Mouse (Mus musculus): ENCODE measurements around the gene Cryaa. TPM values are rescaled to one million over a fixed set of nuclear protein-coding genes. Genes with fewer than 3 reads are reported as not detected.

Cryaa gene
- 1.0 TPM in 1 of 2 replicates, not detected in the other for total RNA-seq (2017)

DNA sequence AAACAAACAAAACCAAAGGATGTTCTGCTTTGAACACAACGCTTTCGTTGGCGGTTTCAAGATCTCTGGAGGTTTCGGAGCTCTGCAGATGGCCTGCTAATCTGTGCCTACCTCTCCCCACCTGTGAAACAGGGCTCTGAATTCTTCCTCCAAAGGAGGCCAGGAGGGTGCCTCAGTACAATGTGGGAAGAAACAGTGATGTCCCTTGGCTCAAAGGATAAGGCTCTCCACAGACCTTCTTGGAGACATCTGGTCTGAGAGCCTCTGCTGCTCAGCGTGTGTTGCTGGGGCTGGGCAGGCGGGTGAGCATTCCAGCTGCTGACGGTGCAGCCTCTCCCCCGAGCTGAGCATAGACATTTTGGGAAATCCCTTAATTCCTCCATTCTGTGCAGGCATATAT is at the start of gene Cryaa:
Gene Cryaa, plus strand, starts transcription at position 301 of the 400 bp plus-strand sequence.
- no peak for ATAC-seq (ENCODE audit: extremely low read depth, insufficient number of reproducible peaks, low FRiP score, poor library complexity, severe bottlenecking)

DNA sequence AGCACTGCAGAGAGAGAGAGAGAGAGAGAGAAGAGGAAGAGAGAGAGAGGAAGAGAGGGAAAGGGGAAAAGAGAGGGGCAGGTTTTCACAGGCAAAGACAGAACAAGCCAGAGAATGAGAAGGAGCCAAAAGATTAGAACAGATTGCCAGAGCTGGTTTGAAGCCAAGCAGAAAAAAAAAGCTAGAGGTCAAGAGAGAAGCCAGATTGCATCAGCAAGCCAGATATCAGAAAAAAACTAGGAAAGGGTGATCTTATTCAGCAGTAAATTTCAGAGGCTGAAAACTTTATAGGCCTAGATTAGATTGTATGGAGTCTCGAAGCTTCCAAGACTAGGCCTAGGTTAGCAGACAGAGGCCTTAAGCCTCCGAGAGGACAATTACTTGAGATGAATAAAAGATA is 49.6 kb upstream of the Cryaa start:
- no peak for ATAC-seq (ENCODE audit: extremely low read depth, insufficient number of reproducible peaks, low FRiP score, poor library complexity, severe bottlenecking)

DNA sequence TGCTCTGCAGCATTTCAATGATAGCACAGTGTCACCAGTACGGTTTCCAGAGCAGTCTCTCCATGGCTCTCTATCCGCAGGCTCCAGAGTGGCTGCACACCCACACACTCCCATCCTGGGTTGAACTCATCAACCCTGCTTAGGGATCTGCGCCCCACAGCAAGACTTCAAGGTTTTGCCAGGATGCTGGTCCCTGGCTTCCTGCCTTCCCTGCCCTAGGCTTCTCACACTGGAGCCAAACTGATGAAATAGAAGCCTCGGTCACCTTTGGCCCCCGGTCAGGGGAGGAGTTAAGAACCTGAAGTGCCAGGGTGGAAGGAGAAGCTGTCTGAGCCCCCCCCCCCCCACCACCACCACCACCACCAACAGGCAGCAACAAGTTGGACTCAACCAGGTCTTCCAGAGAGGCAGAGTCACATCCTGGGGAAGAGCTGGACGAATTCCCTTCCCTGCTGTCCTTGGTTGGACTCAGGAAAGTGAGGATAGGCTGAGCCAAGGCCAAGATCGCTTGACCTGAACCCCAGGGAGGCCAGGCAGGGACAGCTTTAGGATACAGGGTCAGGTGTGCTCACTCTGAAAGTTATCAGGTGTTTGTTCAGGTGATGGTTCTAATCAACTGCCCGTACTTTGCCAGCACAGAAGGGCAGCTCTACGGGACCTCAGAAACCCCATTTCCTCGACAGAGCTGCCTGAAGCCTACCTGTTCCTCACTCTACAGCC is 46.4 kb upstream of the Cryaa start:
- no peak for ATAC-seq (ENCODE audit: extremely low read depth, insufficient number of reproducible peaks, low FRiP score, poor library complexity, severe bottlenecking)

DNA sequence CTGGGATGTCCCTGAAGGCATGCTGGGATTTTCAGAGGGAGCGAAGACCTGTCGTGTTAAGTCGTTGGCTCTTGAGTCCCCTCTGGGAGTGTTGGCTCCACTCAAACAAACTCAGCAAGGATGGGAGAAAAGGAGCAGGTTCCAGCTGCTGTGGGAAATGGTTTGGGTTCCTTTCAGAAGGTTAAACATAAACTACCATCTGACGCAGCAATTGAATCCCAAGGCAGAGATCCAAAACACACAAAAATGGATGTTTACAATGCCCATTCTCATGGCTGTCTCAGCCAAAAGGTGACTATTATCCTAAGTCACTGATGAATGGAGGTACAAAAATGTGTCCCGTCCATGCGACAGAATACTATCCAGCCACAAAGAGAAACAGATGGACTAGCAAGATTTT is 44.6 kb upstream of the Cryaa start:
- no peak for ATAC-seq (ENCODE audit: extremely low read depth, insufficient number of reproducible peaks, low FRiP score, poor library complexity, severe bottlenecking)

DNA sequence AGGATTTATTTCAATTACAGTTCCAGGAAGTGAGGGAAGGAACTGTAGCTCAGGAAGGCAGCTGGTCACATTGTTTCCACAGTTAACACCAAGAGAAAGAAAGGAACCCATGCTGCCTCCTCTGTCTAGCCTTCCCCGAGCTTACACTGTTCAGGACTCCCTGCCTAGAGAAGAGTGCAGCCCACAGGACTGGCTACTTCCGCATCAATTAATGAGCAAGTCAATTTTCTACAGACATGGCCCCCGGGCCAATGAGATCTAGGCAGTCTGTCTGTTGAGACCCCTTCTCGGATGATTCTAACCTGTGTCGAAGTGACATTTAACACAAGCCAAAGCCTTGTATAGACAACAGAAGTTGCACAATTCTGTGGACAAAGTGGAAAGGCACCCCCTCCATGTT is 42.7 kb upstream of the Cryaa start:
- no peak for ATAC-seq (ENCODE audit: extremely low read depth, insufficient number of reproducible peaks, low FRiP score, poor library complexity, severe bottlenecking)

DNA sequence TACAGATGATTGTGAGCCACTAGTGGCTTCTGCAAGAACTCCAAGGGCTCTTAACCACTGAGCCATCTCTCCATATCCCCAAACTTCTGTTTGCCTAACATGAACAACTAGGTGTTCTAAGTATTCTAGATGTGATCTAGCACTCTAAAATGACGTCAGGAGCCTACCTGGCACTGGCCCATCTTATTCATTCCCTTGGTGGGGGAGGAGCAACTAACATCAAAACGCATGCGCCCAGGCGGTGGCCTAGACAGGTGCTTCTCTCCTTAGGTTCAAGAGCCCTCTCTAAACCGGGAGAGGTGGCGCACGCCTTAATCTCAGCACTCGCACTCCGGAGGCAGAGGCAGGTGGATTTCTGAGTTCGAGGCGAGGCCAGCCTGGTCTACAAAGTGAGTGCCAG is 41.8 kb upstream of the Cryaa start:
- no peak for ATAC-seq (ENCODE audit: extremely low read depth, insufficient number of reproducible peaks, low FRiP score, poor library complexity, severe bottlenecking)

DNA sequence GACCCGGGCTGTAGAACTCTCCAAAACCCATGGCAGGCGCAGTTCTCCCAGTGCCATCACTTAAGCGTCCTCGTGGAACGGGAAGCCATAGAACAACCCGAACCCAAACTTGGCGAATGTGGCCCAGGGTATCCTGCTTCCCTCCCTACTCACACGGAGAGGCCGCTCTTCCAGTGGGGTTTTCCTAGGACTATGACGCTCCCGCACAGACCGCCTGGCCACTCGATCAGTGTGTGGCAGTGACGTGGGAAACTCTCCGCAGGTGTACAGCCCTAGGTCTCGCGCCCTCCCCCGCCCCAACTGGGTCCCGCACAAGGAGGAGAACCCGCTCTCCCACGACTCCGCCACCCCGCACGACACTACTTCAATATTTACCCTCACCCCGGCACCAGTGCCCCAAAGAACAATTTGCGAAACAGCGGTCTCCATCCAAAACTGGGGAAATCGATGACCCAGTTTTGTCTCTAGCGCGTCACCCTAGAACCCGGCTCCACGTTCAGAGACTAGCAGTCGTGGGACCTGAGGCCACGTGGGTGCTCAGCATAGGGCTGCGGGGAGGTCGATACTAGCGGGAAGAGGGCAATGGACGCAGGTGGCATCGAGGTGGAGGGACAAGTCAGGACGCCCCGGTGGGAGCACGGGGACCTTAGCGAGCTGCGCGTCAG is 41.2 kb upstream of the Cryaa start:
- 0 out of 2 replicates have a peak, but pooled peaks have one; percentile 4 for ATAC-seq (ENCODE audit: extremely low read depth, insufficient number of reproducible peaks, low FRiP score, poor library complexity, severe bottlenecking)

DNA sequence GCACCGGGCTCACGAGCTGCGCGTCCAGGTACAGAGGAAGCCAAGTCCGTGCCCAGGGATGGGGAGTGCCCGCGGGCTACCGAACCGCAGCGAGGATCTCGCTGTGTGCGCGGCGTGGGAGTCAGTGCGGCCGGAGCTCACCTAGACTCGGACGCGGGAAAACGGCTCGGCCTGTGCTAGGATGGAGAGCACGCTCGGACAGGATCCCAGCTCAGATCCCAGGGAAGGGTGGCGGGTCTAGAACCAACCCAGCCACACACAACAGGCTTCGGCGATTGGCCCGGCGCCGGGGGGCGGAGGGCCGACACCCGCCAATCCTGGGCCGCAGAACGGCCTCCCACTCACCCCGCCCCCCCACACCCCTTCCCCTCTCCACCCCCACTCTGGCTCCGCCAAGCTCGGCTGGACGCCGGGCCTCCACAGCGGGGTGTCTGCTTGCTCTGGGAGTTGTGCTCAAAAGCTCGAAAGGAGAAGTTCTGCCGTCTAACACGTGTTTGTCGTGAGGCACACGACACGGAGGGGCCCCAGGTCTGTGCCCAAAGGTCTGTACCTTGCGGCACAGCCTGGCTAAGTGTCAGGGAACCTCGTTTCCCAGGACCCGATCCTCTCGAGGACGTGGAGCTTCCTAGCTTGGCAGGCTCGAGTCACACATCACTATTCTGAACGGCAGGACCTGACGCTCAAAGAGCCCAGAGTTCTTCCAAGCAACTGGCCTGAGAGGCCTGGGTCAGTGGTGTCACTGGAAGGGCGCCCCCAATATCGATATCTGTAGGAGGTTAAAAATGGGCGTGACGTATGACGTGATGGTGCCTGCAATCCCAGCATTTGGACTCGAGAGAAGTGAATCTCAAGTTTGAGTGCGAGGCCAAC is 40.4 kb upstream of the Cryaa start, which contains the start of gene Cbs:
Gene Cbs, minus strand, starts transcription at position 297 of the 870 bp plus-strand sequence.
- ATAC-seq (ENCODE audit: extremely low read depth, insufficient number of reproducible peaks, low FRiP score, poor library complexity, severe bottlenecking): no peak

DNA sequence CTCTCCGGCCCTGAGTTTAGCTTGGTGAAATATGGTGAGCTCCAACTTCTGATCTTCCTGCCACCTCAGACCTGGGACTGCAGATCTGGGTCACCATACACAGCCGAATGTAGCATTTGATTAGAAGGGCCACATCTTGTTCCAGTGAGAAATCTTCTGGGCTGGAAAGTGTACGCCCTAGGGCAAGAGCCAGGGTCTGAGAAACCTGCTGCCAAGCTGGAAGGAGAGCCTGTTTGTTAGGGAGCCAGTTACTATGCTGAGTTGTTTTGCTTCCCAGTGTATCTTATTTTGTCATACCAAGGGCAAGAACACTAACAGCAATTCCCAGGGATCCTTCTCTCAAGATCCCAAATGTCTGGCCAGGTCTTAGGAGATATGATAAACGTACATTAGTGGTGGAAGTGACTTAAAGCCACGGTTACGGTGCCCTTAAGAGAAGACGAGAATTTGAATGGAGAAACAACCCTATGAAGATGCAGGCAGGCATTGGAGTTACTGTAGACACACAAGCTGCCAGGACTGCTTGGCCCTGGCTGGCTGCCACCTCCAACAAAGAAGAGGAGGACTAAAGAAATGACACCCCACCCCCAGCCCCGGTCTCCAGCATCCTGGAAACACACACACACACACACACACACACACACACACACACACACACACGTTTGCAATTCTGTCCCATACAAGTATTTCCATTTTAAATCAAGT is 39.6 kb upstream of the Cryaa start:
- no peak for ATAC-seq (ENCODE audit: extremely low read depth, insufficient number of reproducible peaks, low FRiP score, poor library complexity, severe bottlenecking)

DNA sequence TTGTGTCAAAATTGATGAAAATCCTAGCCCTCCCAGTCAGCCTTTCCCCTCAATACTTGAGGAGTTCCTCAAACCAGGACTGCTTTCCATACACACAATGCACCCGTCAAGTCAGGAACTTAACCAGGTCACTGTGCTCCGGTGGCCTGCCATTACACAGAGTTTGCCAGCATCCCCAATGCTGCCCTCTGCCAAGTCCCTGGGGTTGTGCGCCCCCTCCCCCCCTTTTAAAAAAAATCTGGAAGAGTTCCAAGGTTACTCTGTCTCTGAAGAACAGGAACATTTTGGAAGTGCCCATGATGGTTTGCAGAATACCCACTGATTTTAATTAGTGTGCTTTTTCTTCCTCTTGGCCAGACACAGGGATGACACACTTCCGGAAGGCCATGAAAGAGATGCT is 38.0 kb upstream of the Cryaa start:
- no peak for ATAC-seq (ENCODE audit: extremely low read depth, insufficient number of reproducible peaks, low FRiP score, poor library complexity, severe bottlenecking)

DNA sequence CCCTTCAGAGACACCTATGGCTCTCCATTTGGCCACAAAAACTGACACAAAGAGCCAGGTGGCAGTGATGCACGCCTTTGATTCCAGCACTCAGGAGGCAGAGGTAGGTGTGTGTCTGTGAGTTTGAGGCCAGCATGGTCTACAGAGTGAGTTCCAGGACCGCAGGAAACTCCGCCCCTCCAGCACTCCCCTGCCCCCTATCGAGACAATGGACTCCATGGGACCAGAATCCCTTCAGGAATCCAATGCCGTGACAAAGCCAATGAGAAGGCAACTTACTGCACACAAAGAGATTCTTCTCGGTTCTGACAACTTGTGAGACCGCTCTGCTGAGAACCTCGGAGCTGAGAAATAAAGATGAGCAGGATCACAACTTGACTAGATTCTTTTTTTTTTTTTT is 35.3 kb upstream of the Cryaa start:
- no peak for ATAC-seq (ENCODE audit: extremely low read depth, insufficient number of reproducible peaks, low FRiP score, poor library complexity, severe bottlenecking)

DNA sequence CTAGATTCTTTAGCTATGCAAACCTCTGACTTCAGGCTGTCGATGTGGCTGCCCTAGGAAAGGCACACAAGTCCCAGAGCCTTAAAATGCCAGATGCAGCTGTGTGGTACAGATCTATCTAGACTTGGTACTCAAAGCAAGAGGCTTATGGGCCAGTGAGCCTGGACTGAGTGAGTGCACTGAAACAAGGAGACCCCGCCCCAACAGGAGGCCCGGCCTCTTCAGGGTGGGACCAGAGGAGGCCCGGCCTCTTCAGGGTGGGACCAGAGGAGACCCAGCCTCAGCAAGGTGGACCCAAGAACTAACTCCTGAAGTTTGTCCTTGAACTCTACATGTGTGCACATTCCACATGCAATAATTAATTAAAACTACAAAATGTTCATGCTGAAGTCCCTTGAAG is 34.7 kb upstream of the Cryaa start:
- ATAC-seq (ENCODE audit: extremely low read depth, insufficient number of reproducible peaks, low FRiP score, poor library complexity, severe bottlenecking): no peak

DNA sequence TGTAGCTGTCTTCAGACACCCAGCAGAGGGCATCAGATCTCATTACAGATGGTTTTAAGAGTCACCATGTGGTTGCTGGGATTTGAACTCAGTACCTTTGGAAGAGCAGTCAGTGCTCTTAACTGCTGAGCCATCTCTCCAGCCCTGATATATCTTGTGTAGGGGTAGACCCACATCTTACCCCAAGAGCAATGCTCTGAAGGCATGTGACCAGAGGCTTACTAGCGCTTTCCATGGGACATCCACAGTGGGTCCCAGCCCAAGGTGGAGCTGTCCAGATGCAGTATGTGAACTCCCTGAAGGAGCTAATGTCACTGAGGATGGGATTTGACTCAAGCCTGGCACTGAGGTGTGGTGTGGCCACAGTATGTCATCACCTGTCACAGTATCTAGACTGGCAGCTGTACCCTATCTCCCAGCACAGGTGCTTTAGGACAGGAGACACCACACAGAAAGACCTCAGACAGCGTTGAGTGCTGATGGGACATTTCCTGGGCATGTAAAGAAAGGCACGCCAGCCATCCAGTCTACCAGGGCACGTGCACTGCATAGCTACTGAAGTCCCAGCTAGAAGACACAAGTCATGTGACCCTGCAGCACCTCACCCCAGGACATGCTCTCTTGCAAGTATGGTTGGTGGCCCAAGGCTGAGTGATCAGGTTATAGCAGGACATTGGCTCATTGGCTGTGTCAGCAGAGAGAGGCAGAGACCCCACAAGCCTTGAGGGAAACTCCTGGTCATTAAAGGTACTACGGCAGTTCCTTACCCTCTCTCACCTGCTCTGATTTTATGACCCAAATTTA is 31.2 kb upstream of the Cryaa start:
- no peak for ATAC-seq (ENCODE audit: extremely low read depth, insufficient number of reproducible peaks, low FRiP score, poor library complexity, severe bottlenecking)

DNA sequence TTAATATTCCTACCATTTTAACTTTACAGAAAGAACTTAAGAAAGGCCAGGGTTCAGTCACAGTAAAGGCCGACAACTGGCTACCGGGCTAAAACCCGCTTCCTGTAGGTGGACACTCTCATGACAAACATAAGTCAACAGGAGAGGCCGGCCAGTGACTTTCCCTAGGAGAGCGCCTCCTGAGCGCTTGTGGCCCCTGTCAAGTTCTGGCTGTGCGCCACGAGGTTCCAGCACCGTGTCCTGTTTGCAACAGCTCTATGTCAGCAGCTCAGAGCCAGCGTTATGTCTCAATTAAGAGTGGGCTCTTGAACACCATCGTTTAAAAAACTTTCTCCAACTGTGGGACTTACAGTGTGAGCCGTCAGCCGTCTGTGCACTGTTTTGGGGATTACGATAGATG is 25.5 kb upstream of the Cryaa start:
- no peak for ATAC-seq (ENCODE audit: extremely low read depth, insufficient number of reproducible peaks, low FRiP score, poor library complexity, severe bottlenecking)

DNA sequence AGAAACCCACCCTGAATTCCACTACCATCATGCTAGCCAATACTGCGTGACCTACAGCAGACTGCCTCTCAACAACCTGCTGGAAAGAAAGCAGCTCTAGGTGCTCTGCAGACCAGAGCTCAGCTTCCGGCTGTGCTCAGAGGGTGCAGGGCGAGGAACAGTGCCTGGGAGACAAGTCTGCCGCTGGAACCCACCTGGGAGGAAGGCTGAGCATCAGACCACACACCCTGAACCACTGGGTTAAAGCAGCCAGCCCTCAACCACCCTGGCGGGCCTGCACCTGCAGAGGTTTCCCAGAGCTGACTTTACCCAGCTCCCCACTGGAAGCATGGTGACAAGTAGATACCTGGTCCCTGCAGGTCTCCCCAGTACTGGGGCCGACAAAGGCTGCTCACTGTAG is 24.3 kb upstream of the Cryaa start:
- peak; percentile 20; the same call in 1 of the 2 replicates for ATAC-seq (ENCODE audit: extremely low read depth, insufficient number of reproducible peaks, low FRiP score, poor library complexity, severe bottlenecking)

DNA sequence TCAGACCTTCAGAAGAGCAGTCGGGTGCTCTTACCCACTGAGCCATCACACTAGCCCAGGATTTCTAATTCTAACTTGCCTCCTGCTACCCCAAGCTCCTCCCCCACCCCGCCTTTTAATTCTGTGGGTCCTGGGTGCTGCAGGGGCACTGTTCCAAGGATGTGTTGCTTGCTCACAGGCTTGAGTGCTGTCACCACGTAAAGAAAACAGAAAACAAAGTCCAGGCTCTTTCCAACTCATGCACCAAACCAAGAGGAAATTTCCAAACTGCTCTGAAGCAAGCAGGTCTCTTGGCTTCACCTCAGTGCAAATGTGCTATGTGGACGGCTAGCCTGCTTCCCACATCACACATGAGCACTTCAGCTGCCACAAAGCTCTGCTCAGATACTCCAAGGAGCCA is 22.2 kb upstream of the Cryaa start:
- no peak for ATAC-seq (ENCODE audit: extremely low read depth, insufficient number of reproducible peaks, low FRiP score, poor library complexity, severe bottlenecking)

DNA sequence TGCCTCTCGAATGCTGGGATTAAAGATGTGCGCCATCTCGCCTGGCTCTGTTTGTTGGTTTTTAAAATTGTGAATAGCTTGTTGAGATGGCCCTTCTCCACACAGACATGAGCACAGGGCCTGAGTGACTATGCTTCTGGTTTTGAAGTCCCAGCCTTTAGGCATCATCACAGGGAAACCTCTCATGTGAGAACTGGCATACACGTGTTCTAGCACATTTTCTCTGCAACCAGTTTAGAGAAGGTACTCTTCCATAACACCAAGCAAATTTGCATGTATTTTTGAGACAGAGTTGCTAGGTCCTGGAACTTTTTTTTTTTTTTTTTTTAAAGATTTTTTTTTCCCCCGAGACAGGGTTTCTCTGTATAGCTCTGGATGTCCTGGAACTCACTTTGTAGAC is 20.9 kb upstream of the Cryaa start:
- no peak for ATAC-seq (ENCODE audit: extremely low read depth, insufficient number of reproducible peaks, low FRiP score, poor library complexity, severe bottlenecking)
